Mouse (Mus musculus): ENCODE data around the gene Mettl7b. TPM values are rescaled to one million over a fixed set of nuclear protein-coding genes. Genes with fewer than 3 reads are reported as not detected.

Mettl7b gene
- polyA plus RNA-seq, 1 experiment from 2014 or later: 0.10 TPM

- Histone ChIP-seq H3K4me1 (ENCODE audit: insufficient read depth, low read depth, low read length) (no peaks in the 10 kb centered on the region), H3K36me3 (ENCODE audit: insufficient read depth, low read length) (no peaks in the 10 kb centered on the region), H3K4me2 (replicated peaks; ENCODE audit: low read depth, low read length) (no peak overlapping the region), H3K9me3 (ENCODE audit: low read length) (no peaks in the 10 kb centered on the region), H3K9ac (replicated peaks; ENCODE audit: low read depth) (no peak overlapping the region), H3K4me3 (ENCODE audit: low read depth, low read length) (no peak overlapping the region), H3K27me3 (replicated peaks; ENCODE audit: insufficient read depth, low read length) (no peaks in the 10 kb centered on the region), H3K27ac (ENCODE audit: low read length) (no peak overlapping the region)
- TF ChIP-seq EP300 (IDR thresholded peaks at IDR 0.05) (no peak), CTCF (IDR thresholded peaks at IDR 0.05) (no peak)
- ATAC-seq (no peak), DNase-seq (ENCODE audit: low spot score) (no peak)
- WGBS: 42% methylated on average over 14 of the region's 16 CpGs
Measured at GRCm38 (mm10) chr10:128950208-128950887, 10.4 kb downstream of the Mettl7b start.

GRCm38 (mm10) chr10:128947496-128947895 lies 13.3 kb downstream of the Mettl7b start:
- no peak overlapping the region for H3K27ac ChIP-seq (ENCODE audit: low read length)
- no peaks in the 10 kb centered on the region for H3K9me3 ChIP-seq (ENCODE audit: low read length)
- DNase-seq (ENCODE audit: low spot score) (no peak), ATAC-seq (no peak)
- no peak overlapping the region for H3K9ac ChIP-seq (replicated peaks; ENCODE audit: low read depth)
- no peaks in the 10 kb centered on the region for H3K27me3 ChIP-seq (replicated peaks; ENCODE audit: insufficient read depth, low read length)
- TF ChIP-seq CTCF (IDR thresholded peaks at IDR 0.05) (no peak), EP300 (IDR thresholded peaks at IDR 0.05) (no peak)
- WGBS: 80% methylated on average over 4 of the region's 4 CpGs
- no peaks in the 10 kb centered on the region for H3K36me3 ChIP-seq (ENCODE audit: insufficient read depth, low read length)
- no peaks in the 10 kb centered on the region for H3K4me1 ChIP-seq (ENCODE audit: insufficient read depth, low read depth, low read length)
- no peak overlapping the region for H3K4me3 ChIP-seq (ENCODE audit: low read depth, low read length)
- H3K4me2 ChIP-seq (replicated peaks; ENCODE audit: low read depth, low read length): no peak overlapping the region

DNA sequence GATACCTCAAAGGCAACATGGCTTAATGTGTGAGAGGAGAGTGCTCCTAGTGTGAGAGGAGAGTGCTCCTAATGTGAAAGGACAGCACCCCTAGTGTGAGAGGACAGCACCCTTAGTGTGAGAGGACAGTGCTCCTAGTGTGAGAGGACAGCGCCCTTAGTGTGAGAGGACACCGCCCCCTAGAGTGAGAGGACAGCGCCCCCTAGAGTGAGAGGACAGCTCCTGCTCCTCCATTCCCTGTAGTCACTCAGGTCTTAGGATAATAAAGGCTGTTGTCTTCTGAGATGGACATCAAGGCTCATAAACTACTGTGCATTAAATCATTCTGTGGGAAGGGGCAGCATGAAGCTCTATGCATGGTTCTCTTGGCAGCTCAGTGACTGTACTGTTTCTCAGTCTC lies 15.1 kb downstream of the Mettl7b start:
- peak; percentile 60 for ATAC-seq
- TF ChIP-seq CTCF (IDR thresholded peaks at IDR 0.05) (peak; percentile 83), EP300 (IDR thresholded peaks at IDR 0.05) (no peak)
- Histone ChIP-seq H3K9ac (replicated peaks; ENCODE audit: low read depth) (no peak overlapping the region), H3K9me3 (ENCODE audit: low read length) (no peaks in the 10 kb centered on the region), H3K4me3 (ENCODE audit: low read depth, low read length) (no peak overlapping the region), H3K36me3 (ENCODE audit: insufficient read depth, low read length) (no peaks in the 10 kb centered on the region), H3K27ac (ENCODE audit: low read length) (no peak overlapping the region), H3K4me2 (replicated peaks; ENCODE audit: low read depth, low read length) (no peak overlapping the region), H3K27me3 (replicated peaks; ENCODE audit: insufficient read depth, low read length) (no peaks in the 10 kb centered on the region), H3K4me1 (ENCODE audit: insufficient read depth, low read depth, low read length) (no peaks in the 10 kb centered on the region)
- WGBS: 22% methylated on average over 3 of the region's 3 CpGs
- DNase-seq (ENCODE audit: low spot score): peak; percentile 44

- Histone ChIP-seq H3K27ac (ENCODE audit: low read length) (no peak overlapping the region), H3K4me3 (ENCODE audit: low read depth, low read length) (no peak overlapping the region), H3K9me3 (ENCODE audit: low read length) (no peaks in the 10 kb centered on the region), H3K4me1 (ENCODE audit: insufficient read depth, low read depth, low read length) (0 out of 2 replicates have a peak, but pooled peaks cover 5% of the 10 kb centered on the region), H3K27me3 (replicated peaks; ENCODE audit: insufficient read depth, low read length) (no peaks in the 10 kb centered on the region), H3K4me2 (replicated peaks; ENCODE audit: low read depth, low read length) (no peak overlapping the region), H3K9ac (replicated peaks; ENCODE audit: low read depth) (no peak overlapping the region), H3K36me3 (ENCODE audit: insufficient read depth, low read length) (no peaks in the 10 kb centered on the region)
- ATAC-seq: no peak
- TF ChIP-seq EP300 (IDR thresholded peaks at IDR 0.05): no peak
- TF ChIP-seq CTCF (IDR thresholded peaks at IDR 0.05): no peak
- DNase-seq (ENCODE audit: low spot score): no peak
- 75% methylated on average over 10 of the region's 10 CpGs for WGBS
Measured at GRCm38 (mm10) chr10:128940475-128941061, 20.2 kb downstream of the Mettl7b start.

GRCm38 (mm10) chr10:128938974-128939373 lies 21.8 kb downstream of the Mettl7b start:
- Histone ChIP-seq H3K4me2 (replicated peaks; ENCODE audit: low read depth, low read length) (no peak overlapping the region), H3K9ac (replicated peaks; ENCODE audit: low read depth) (no peak overlapping the region), H3K4me3 (ENCODE audit: low read depth, low read length) (no peak overlapping the region), H3K9me3 (ENCODE audit: low read length) (no peaks in the 10 kb centered on the region), H3K36me3 (ENCODE audit: insufficient read depth, low read length) (no peaks in the 10 kb centered on the region), H3K27me3 (replicated peaks; ENCODE audit: insufficient read depth, low read length) (peaks cover 5% of the 10 kb centered on the region; the same call in 1 of the 2 replicates), H3K27ac (ENCODE audit: low read length) (no peak overlapping the region), H3K4me1 (ENCODE audit: insufficient read depth, low read depth, low read length) (peaks cover 6% of the 10 kb centered on the region; the same call in 1 of the 2 replicates)
- ATAC-seq (peak; percentile 69), DNase-seq (ENCODE audit: low spot score) (no peak)
- 40% methylated on average over 5 of the region's 5 CpGs for WGBS
- TF ChIP-seq CTCF (IDR thresholded peaks at IDR 0.05) (no peak), EP300 (IDR thresholded peaks at IDR 0.05) (no peak)

DNA sequence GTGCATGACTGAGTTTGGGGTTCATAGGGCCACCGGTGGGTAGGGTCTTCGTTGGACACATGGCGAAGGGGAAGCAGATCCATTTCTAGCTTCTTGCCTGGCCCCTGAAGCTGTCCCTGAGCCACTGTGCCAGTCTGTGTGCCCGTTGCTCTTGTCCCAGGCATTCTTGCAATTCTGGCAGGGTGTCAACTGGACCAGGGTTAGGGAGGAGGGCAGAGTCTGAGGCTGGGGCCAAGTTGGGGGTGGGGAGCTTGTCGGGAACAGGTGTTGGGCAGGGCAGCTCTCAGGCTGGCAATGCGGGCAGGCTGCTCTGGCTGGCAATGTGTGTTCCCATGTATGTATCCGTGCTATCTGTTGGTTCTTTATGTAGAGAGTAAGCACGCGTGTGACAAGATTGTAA lies 22.3 kb downstream of the Mettl7b start:
- no peak overlapping the region for H3K4me2 ChIP-seq (replicated peaks; ENCODE audit: low read depth, low read length)
- TF ChIP-seq EP300 (IDR thresholded peaks at IDR 0.05): no peak
- TF ChIP-seq CTCF (IDR thresholded peaks at IDR 0.05): no peak
- peaks cover 5% of the 10 kb centered on the region for H3K27me3 ChIP-seq (replicated peaks; ENCODE audit: insufficient read depth, low read length)
- 60% methylated on average over 9 of the region's 9 CpGs for WGBS
- H3K4me3 ChIP-seq (ENCODE audit: low read depth, low read length): no peak overlapping the region
- DNase-seq (ENCODE audit: low spot score) (peak; percentile 66), ATAC-seq (peak; percentile 74)
- H3K9ac ChIP-seq (replicated peaks; ENCODE audit: low read depth): no peak overlapping the region
- H3K27ac ChIP-seq (ENCODE audit: low read length): no peak overlapping the region
- peaks cover 7% of the 10 kb centered on the region; the same call in 1 of the 2 replicates for H3K4me1 ChIP-seq (ENCODE audit: insufficient read depth, low read depth, low read length)
- no peaks in the 10 kb centered on the region for H3K9me3 ChIP-seq (ENCODE audit: low read length)
- H3K36me3 ChIP-seq (ENCODE audit: insufficient read depth, low read length): no peaks in the 10 kb centered on the region
